Mouse (Mus musculus): Measurements from ENCODE around the gene Rhbdf2. TPM values are rescaled to one million over a fixed set of nuclear protein-coding genes. Genes with fewer than 3 reads are reported as not detected.

Rhbdf2 gene
- polyA plus RNA-seq, 1 experiment from 2014 or later: 3.9 TPM

- DNase-seq (ENCODE audit: low spot score): no peak
- ATAC-seq (ENCODE audit: insufficient number of reproducible peaks, low FRiP score, low TSS enrichment, low read depth): no peak
- Histone ChIP-seq H3K4me2 (ENCODE audit: low read depth, severe bottlenecking) (no peak overlapping the region), H3K36me3 (ENCODE audit: control insufficient read depth, insufficient read depth, low read length) (no peaks in the 10 kb centered on the region), H3K9ac (ENCODE audit: low read length) (no peak overlapping the region), H3K9me3 (ENCODE audit: control insufficient read depth, low read length) (no peaks in the 10 kb centered on the region), H3K27me3 (ENCODE audit: control insufficient read depth, insufficient read depth, low read length) (0 out of 2 replicates have a peak, but pooled peaks cover 5% of the 10 kb centered on the region), H3K27ac (replicated peaks; ENCODE audit: low read depth, low read length) (0 out of 2 replicates have a peak overlapping the region, but pooled peaks have one; percentile 14), H3K4me3 (ENCODE audit: low read depth, low read length) (no peak overlapping the region), H3K4me1 (ENCODE audit: control insufficient read depth, insufficient read depth, low read length) (peaks cover 31% of the 10 kb centered on the region)
- 37% methylated on average over 6 of the region's 6 CpGs for WGBS
Observed at GRCm38 (mm10) chr11:116621258-116621704, 5.5 kb downstream of the Rhbdf2 start.

DNA sequence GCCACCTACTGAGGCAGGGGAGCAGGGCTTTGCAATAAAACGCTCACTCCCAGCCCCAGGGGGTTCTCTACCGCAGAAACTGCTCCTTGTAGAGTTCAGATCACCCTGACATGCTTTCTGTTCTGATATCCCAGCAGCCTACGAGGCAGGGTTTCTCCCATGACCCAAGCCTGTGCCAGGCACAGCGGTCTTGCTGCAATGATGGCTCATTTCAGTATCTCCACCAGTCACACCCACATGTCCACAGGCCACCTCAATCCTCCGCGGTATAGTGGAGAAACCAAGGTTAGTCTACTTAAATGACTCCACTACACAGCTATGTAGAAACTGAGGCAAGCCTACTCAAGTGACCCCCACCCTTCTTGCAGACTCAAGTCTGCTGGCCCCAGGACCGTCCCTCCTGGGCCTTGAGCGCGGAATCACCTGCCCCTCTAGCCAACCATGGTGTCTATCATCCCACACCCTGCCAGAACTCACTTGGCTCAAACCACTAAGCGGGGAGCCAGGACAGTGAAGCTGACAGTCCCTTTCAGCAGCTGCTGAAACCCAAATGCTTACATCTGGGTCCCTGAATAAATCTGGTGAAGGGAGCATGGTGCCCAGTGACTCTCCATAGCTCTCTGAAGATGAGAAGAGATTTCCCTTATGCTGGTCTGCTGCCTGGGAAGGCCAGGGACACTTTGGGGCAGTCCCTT lies 6.1 kb downstream of the Rhbdf2 start:
- Histone ChIP-seq H3K9ac (ENCODE audit: low read length) (no peak overlapping the region), H3K4me1 (ENCODE audit: control insufficient read depth, insufficient read depth, low read length) (peaks cover 33% of the 10 kb centered on the region), H3K9me3 (ENCODE audit: control insufficient read depth, low read length) (no peaks in the 10 kb centered on the region), H3K27ac (replicated peaks; ENCODE audit: low read depth, low read length) (0 out of 2 replicates have a peak overlapping the region, but pooled peaks have one; percentile 14), H3K4me2 (ENCODE audit: low read depth, severe bottlenecking) (no peak overlapping the region), H3K36me3 (ENCODE audit: control insufficient read depth, insufficient read depth, low read length) (no peaks in the 10 kb centered on the region), H3K27me3 (ENCODE audit: control insufficient read depth, insufficient read depth, low read length) (0 out of 2 replicates have a peak, but pooled peaks cover 5% of the 10 kb centered on the region), H3K4me3 (ENCODE audit: low read depth, low read length) (no peak overlapping the region)
- DNase-seq (ENCODE audit: low spot score): no peak
- ATAC-seq (ENCODE audit: insufficient number of reproducible peaks, low FRiP score, low TSS enrichment, low read depth): no peak
- 78% methylated on average over 10 of the region's 10 CpGs for WGBS

- peaks cover 33% of the 10 kb centered on the region for H3K4me1 ChIP-seq (ENCODE audit: control insufficient read depth, insufficient read depth, low read length)
- H3K27me3 ChIP-seq (ENCODE audit: control insufficient read depth, insufficient read depth, low read length): 0 out of 2 replicates have a peak, but pooled peaks cover 5% of the 10 kb centered on the region
- H3K27ac ChIP-seq (replicated peaks; ENCODE audit: low read depth, low read length): no peak overlapping the region
- ATAC-seq (ENCODE audit: insufficient number of reproducible peaks, low FRiP score, low TSS enrichment, low read depth): no peak
- no peak for DNase-seq (ENCODE audit: low spot score)
- WGBS: 34% methylated on average over 9 of the region's 9 CpGs
- no peak overlapping the region for H3K9ac ChIP-seq (ENCODE audit: low read length)
- H3K4me2 ChIP-seq (ENCODE audit: low read depth, severe bottlenecking): no peak overlapping the region
- no peaks in the 10 kb centered on the region for H3K9me3 ChIP-seq (ENCODE audit: control insufficient read depth, low read length)
- H3K36me3 ChIP-seq (ENCODE audit: control insufficient read depth, insufficient read depth, low read length): no peaks in the 10 kb centered on the region
- H3K4me3 ChIP-seq (ENCODE audit: low read depth, low read length): no peak overlapping the region
Observed at GRCm38 (mm10) chr11:116620073-116620472, 6.7 kb downstream of the Rhbdf2 start.

GRCm38 (mm10) chr11:116619561-116619960 lies 7.3 kb downstream of the Rhbdf2 start:
- peaks cover 33% of the 10 kb centered on the region for H3K4me1 ChIP-seq (ENCODE audit: control insufficient read depth, insufficient read depth, low read length)
- ATAC-seq (ENCODE audit: insufficient number of reproducible peaks, low FRiP score, low TSS enrichment, low read depth) (no peak), DNase-seq (ENCODE audit: low spot score) (no peak)
- no peak overlapping the region for H3K9ac ChIP-seq (ENCODE audit: low read length)
- no peaks in the 10 kb centered on the region for H3K36me3 ChIP-seq (ENCODE audit: control insufficient read depth, insufficient read depth, low read length)
- WGBS: 56% methylated on average over 8 of the region's 8 CpGs
- H3K4me2 ChIP-seq (ENCODE audit: low read depth, severe bottlenecking): no peak overlapping the region
- H3K27ac ChIP-seq (replicated peaks; ENCODE audit: low read depth, low read length): no peak overlapping the region
- no peak overlapping the region for H3K4me3 ChIP-seq (ENCODE audit: low read depth, low read length)
- no peaks in the 10 kb centered on the region for H3K9me3 ChIP-seq (ENCODE audit: control insufficient read depth, low read length)
- H3K27me3 ChIP-seq (ENCODE audit: control insufficient read depth, insufficient read depth, low read length): 0 out of 2 replicates have a peak, but pooled peaks cover 5% of the 10 kb centered on the region

GRCm38 (mm10) chr11:116619156-116619555 lies 7.7 kb downstream of the Rhbdf2 start:
- 57% methylated on average over 7 of the region's 7 CpGs for WGBS
- DNase-seq (ENCODE audit: low spot score) (no peak), ATAC-seq (ENCODE audit: insufficient number of reproducible peaks, low FRiP score, low TSS enrichment, low read depth) (no peak)
- H3K4me1 ChIP-seq (ENCODE audit: control insufficient read depth, insufficient read depth, low read length): peaks cover 33% of the 10 kb centered on the region
- 0 out of 2 replicates have a peak, but pooled peaks cover 5% of the 10 kb centered on the region for H3K27me3 ChIP-seq (ENCODE audit: control insufficient read depth, insufficient read depth, low read length)
- no peak overlapping the region for H3K9ac ChIP-seq (ENCODE audit: low read length)
- no peak overlapping the region for H3K27ac ChIP-seq (replicated peaks; ENCODE audit: low read depth, low read length)
- no peak overlapping the region for H3K4me3 ChIP-seq (ENCODE audit: low read depth, low read length)
- H3K9me3 ChIP-seq (ENCODE audit: control insufficient read depth, low read length): no peaks in the 10 kb centered on the region
- no peak overlapping the region for H3K4me2 ChIP-seq (ENCODE audit: low read depth, severe bottlenecking)
- no peaks in the 10 kb centered on the region for H3K36me3 ChIP-seq (ENCODE audit: control insufficient read depth, insufficient read depth, low read length)

DNA sequence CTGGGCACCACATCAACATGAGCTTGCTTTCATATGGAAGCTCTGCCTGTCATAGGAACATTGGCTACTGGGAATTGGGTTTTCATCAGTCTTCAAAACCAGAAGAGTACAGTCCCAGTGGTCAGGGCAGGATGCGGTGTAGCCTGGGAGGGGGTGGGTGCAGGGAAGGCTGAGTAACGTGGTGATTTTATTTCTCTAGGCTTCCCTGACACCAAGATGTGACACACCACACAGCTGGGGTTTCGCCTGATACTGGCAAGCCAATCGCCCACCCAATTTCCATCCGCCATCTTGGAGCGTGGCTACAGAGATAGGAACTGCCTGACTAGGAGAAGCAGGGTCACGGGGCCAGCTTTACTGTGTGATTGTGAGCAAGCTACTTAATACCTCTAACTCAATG lies 8.2 kb downstream of the Rhbdf2 start:
- 90% methylated on average over 7 of the region's 7 CpGs for WGBS
- Histone ChIP-seq H3K27me3 (ENCODE audit: control insufficient read depth, insufficient read depth, low read length) (0 out of 2 replicates have a peak, but pooled peaks cover 5% of the 10 kb centered on the region), H3K9ac (ENCODE audit: low read length) (no peak overlapping the region), H3K9me3 (ENCODE audit: control insufficient read depth, low read length) (no peaks in the 10 kb centered on the region), H3K4me2 (ENCODE audit: low read depth, severe bottlenecking) (no peak overlapping the region), H3K4me1 (ENCODE audit: control insufficient read depth, insufficient read depth, low read length) (peaks cover 33% of the 10 kb centered on the region), H3K4me3 (ENCODE audit: low read depth, low read length) (no peak overlapping the region), H3K36me3 (ENCODE audit: control insufficient read depth, insufficient read depth, low read length) (no peaks in the 10 kb centered on the region), H3K27ac (replicated peaks; ENCODE audit: low read depth, low read length) (no peak overlapping the region)
- ATAC-seq (ENCODE audit: insufficient number of reproducible peaks, low FRiP score, low TSS enrichment, low read depth): no peak
- no peak for DNase-seq (ENCODE audit: low spot score)

GRCm38 (mm10) chr11:116617641-116618040 lies 9.2 kb downstream of the Rhbdf2 start:
- Histone ChIP-seq H3K4me2 (ENCODE audit: low read depth, severe bottlenecking) (no peak overlapping the region), H3K4me3 (ENCODE audit: low read depth, low read length) (no peak overlapping the region), H3K9me3 (ENCODE audit: control insufficient read depth, low read length) (no peaks in the 10 kb centered on the region), H3K9ac (ENCODE audit: low read length) (no peak overlapping the region), H3K36me3 (ENCODE audit: control insufficient read depth, insufficient read depth, low read length) (no peaks in the 10 kb centered on the region), H3K4me1 (ENCODE audit: control insufficient read depth, insufficient read depth, low read length) (peaks cover 28% of the 10 kb centered on the region), H3K27me3 (ENCODE audit: control insufficient read depth, insufficient read depth, low read length) (no peaks in the 10 kb centered on the region), H3K27ac (replicated peaks; ENCODE audit: low read depth, low read length) (no peak overlapping the region)
- WGBS: 86% methylated on average over 7 of the region's 7 CpGs
- ATAC-seq (ENCODE audit: insufficient number of reproducible peaks, low FRiP score, low TSS enrichment, low read depth): no peak
- no peak for DNase-seq (ENCODE audit: low spot score)

- H3K4me2 ChIP-seq (ENCODE audit: low read depth, severe bottlenecking): no peak overlapping the region
- H3K9ac ChIP-seq (ENCODE audit: low read length): no peak overlapping the region
- ATAC-seq (ENCODE audit: insufficient number of reproducible peaks, low FRiP score, low TSS enrichment, low read depth) (no peak), DNase-seq (ENCODE audit: low spot score) (no peak)
- no peak overlapping the region for H3K4me3 ChIP-seq (ENCODE audit: low read depth, low read length)
- H3K27me3 ChIP-seq (ENCODE audit: control insufficient read depth, insufficient read depth, low read length): no peaks in the 10 kb centered on the region
- H3K36me3 ChIP-seq (ENCODE audit: control insufficient read depth, insufficient read depth, low read length): no peaks in the 10 kb centered on the region
- 67% methylated on average over 10 of the region's 10 CpGs for WGBS
- H3K9me3 ChIP-seq (ENCODE audit: control insufficient read depth, low read length): no peaks in the 10 kb centered on the region
- H3K4me1 ChIP-seq (ENCODE audit: control insufficient read depth, insufficient read depth, low read length): peaks cover 23% of the 10 kb centered on the region
- no peak overlapping the region for H3K27ac ChIP-seq (replicated peaks; ENCODE audit: low read depth, low read length)
Observed at GRCm38 (mm10) chr11:116616438-116617118, 10.2 kb downstream of the Rhbdf2 start.

All from limb, embryonic 11.5 days (tissue).